Mouse (Mus musculus) v-Abl transformed pro-B cells (cell line): ENCODE results near the gene Cnpy2.

Experiments
- in situ Hi-C, 2 experiments: fragments of 400-800 bp; cut with MboI; formaldehyde crosslinking; loops; one replicate each; pipeline ENCODE4 v1.15.1; 2025; ENCODE audit not compliant: unreplicated experiment in 2 of 2

Cnpy2 gene

GRCm38 (mm10) chr10:128310177-128310576 lies 12.1 kb upstream of the Cnpy2 start:
- in situ Hi-C loops = no loop called here

- in situ Hi-C loops = no loop called here
These were observed 11.4 kb upstream of the Cnpy2 start for GRCm38 (mm10) chr10:128310902-128311301.

GRCm38 (mm10) chr10:128315578-128315977 lies 6.7 kb upstream of the Cnpy2 start:
- in situ Hi-C loops = no loop called here

- in situ Hi-C loops = no loop called here
These were observed 618 bp upstream of the Cnpy2 start for GRCm38 (mm10) chr10:128321641-128322040.

GRCm38 (mm10) chr10:128323516-128323915 lies 1.3 kb downstream of the Cnpy2 start:
- in situ Hi-C loops = no loop called here

- in situ Hi-C loops = loop anchor here in 1 of 2 experiments (25.0 kb wide), 1 partner anchor 560 kb away; the partner anchor contains the start of gene Gdf11
These were observed 4.6 kb downstream of the Cnpy2 start for GRCm38 (mm10) chr10:128326825-128327224.

GRCm38 (mm10) chr10:128327610-128328009 lies 5.4 kb downstream of the Cnpy2 start:
- in situ Hi-C loops = loop anchor here in 1 of 2 experiments (25.0 kb wide), 1 partner anchor 560 kb away; the partner anchor contains the start of gene Gdf11

GRCm38 (mm10) chr10:128332358-128333249 lies 10.3 kb downstream of the Cnpy2 start:
- in situ Hi-C loops = loop anchor here (5.0 to 25.0 kb wide), 3 partner anchors 75 to 555 kb away; partner anchors contain the start of genes Gdf11 (in 1 of the 2), Rpl41 (in 1 of the 2) and Zc3h10 (in 1 of the 2)

GRCm38 (mm10) chr10:128335582-128335981 lies 13.3 kb downstream of the Cnpy2 start:
- in situ Hi-C loops = loop anchor here (5.0 to 25.0 kb wide), 4 partner anchors 117 to 552 kb away; partner anchors contain the start of genes Rpl41 (in 2 of the 2), Zc3h10 (in 2 of the 2) and Gdf11 (in 1 of the 2)

- in situ Hi-C loops = loop anchor here (5.0 to 25.0 kb wide), 4 partner anchors 116 to 551 kb away; partner anchors contain the start of genes Rpl41 (in 2 of the 2), Zc3h10 (in 2 of the 2) and Gdf11 (in 1 of the 2)
These were observed 13.9 kb downstream of the Cnpy2 start for GRCm38 (mm10) chr10:128336195-128336594.

- in situ Hi-C loops = loop anchor here (5.0 to 25.0 kb wide), 4 partner anchors 116 to 551 kb away; partner anchors contain the start of genes Rpl41 (in 2 of the 2), Zc3h10 (in 2 of the 2) and Gdf11 (in 1 of the 2)
These were observed 14.3 kb downstream of the Cnpy2 start for GRCm38 (mm10) chr10:128336597-128336996.

- in situ Hi-C loops = loop anchor here (5.0 to 25.0 kb wide), 4 partner anchors 115 to 550 kb away; partner anchors contain the start of genes Rpl41 (in 2 of the 2), Zc3h10 (in 2 of the 2) and Gdf11 (in 1 of the 2)
These were observed 15.3 kb downstream of the Cnpy2 start, which contains the start of gene Cs for GRCm38 (mm10) chr10:128337306-128338181. Cs (plus strand) TSS chr10:128337734.

GRCm38 (mm10) chr10:128338415-128338814 lies 16.2 kb downstream of the Cnpy2 start:
- in situ Hi-C loops = loop anchor here (5.0 to 25.0 kb wide), 4 partner anchors 114 to 549 kb away; partner anchors contain the start of genes Rpl41 (in 2 of the 2), Zc3h10 (in 2 of the 2) and Gdf11 (in 1 of the 2)

GRCm38 (mm10) chr10:128338948-128339347 lies 16.7 kb downstream of the Cnpy2 start:
- in situ Hi-C loops = loop anchor here (5.0 to 25.0 kb wide), 4 partner anchors 113 to 548 kb away; partner anchors contain the start of genes Rpl41 (in 2 of the 2), Zc3h10 (in 2 of the 2) and Gdf11 (in 1 of the 2)

GRCm38 (mm10) chr10:128340257-128340656 lies 18.0 kb downstream of the Cnpy2 start:
- in situ Hi-C loops = loop anchor here in 1 of 2 experiments (25.0 kb wide), 1 partner anchor 547 kb away; the partner anchor contains the start of gene Gdf11

- in situ Hi-C loops = loop anchor here in 1 of 2 experiments (25.0 kb wide), 1 partner anchor 544 kb away; the partner anchor contains the start of gene Gdf11
These were observed 21.2 kb downstream of the Cnpy2 start for GRCm38 (mm10) chr10:128343436-128343835.

GRCm38 (mm10) chr10:128344568-128345275 lies 22.5 kb downstream of the Cnpy2 start:
- in situ Hi-C loops = loop anchor here in 1 of 2 experiments (25.0 kb wide), 1 partner anchor 543 kb away; the partner anchor contains the start of gene Gdf11

- in situ Hi-C loops = loop anchor here in 1 of 2 experiments (25.0 kb wide), 1 partner anchor 540 kb away; the partner anchor contains the start of gene Gdf11
These were observed 25.3 kb downstream of the Cnpy2 start for GRCm38 (mm10) chr10:128347541-128347940.

GRCm38 (mm10) chr10:128358796-128359195 lies 36.5 kb downstream of the Cnpy2 start:
- in situ Hi-C loops = no loop called here
